Mouse (Mus musculus): ENCODE results near the gene Praf2. TPM values are rescaled to one million over a fixed set of nuclear protein-coding genes. Genes with fewer than 3 reads are reported as not detected.
"Not testable (repeated sequence)": the region's sequence is repeated elsewhere in the genome, so short reads cannot be mapped to it uniquely, and the experiment has no call there.

Gene Praf2
- 84.1 and 85.0 TPM in 2 replicates for polyA plus RNA-seq (2015; fragmentation: Nextera tagmentation; extraction: Ambion mirVana)

DNA sequence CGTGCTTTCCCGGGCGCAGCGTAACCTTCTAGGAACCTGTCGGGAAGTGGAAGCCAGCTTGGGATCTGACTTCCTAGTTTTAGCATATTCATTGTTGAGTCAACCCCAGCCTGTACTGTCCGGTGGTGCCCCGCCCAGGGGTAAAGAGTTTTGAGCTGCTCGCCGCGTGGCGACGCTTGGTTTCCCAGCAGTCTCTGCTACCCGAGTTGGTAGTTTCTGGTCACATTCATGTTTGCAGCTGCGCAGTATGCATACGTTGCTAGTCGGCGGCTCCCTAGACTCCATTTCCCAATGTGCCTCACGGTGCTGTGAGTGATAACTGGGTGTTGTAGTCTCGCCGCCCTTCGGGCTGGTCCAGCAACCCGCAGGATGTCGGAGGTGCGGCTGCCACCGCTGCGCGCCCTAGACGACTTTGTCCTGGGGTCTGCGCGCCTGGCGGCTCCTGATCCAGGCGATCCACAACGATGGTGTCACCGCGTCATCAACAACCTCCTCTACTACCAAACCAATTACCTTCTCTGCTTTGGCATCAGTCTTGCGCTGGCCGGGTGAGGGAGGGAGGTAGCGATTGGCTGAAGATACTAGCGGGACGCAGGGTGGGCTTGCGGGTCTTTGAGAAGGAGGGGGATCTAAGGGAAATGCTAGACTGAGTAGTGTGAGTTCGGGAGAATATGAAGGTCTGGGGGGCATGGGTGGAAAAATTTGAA, at the start of gene Praf2:
Gene Praf2, plus strand, starts transcription at position 225 of the 707 bp plus-strand sequence.
- peak; percentile 94 for ATAC-seq (ENCODE audit: low FRiP score, low read depth)
- WGBS = 18% methylated on average over 42 of the region's 42 CpGs

DNA sequence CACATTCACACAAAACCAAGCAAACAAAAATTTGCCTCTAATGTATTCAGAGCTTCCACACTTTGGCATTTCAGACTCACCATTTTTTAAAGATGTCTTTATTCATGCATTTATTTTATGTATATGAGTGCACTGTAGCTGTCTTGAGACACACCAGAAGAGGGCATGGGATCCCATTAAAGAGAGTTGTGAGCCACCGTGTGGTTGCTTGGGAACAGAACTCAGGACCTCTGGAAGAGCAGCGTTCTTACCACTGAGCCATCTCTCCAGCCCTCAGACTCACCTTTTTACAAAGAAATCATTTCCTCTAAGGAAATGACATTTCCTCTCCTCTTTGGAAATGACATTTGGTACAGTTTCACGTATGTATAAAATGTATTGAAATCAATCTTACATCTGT, 49.3 kb upstream of the Praf2 start:
- H3K4me1 ChIP-seq = peaks cover 4% of the 10 kb centered on the region
- H3K9me3 ChIP-seq = no peaks in the 10 kb centered on the region
- no peak overlapping the region for H3K4me2 ChIP-seq (replicated peaks)
- H3K36me3 ChIP-seq = no peaks in the 10 kb centered on the region
- no peak overlapping the region for H3K4me3 ChIP-seq
- no peak for ATAC-seq (ENCODE audit: low FRiP score, low read depth)
- H3K9ac ChIP-seq = no peak overlapping the region
- H3K27ac ChIP-seq = no peak overlapping the region
- H3K27me3 ChIP-seq = no peaks in the 10 kb centered on the region
- WGBS = 37% methylated on average over 3 of the region's 3 CpGs

More for the DNA sequence above, at the start of gene Praf2:
- H3K4me2 ChIP-seq (replicated peaks) = peak within 1 kb of the TSS; percentile 61
- H3K9me3 ChIP-seq = no peaks in the 10 kb centered on the region
- H3K4me3 ChIP-seq = peak within 1 kb of the TSS; percentile 51
- peaks cover 26% of the 10 kb centered on the region for H3K36me3 ChIP-seq
- no peak within 1 kb of the TSS for H3K27ac ChIP-seq
- H3K27me3 ChIP-seq = no peaks in the 10 kb centered on the region
- H3K9ac ChIP-seq = peak within 1 kb of the TSS; percentile 57
- 0 out of 2 replicates have a peak, but pooled peaks cover 8% of the 10 kb centered on the region for H3K4me1 ChIP-seq

DNA sequence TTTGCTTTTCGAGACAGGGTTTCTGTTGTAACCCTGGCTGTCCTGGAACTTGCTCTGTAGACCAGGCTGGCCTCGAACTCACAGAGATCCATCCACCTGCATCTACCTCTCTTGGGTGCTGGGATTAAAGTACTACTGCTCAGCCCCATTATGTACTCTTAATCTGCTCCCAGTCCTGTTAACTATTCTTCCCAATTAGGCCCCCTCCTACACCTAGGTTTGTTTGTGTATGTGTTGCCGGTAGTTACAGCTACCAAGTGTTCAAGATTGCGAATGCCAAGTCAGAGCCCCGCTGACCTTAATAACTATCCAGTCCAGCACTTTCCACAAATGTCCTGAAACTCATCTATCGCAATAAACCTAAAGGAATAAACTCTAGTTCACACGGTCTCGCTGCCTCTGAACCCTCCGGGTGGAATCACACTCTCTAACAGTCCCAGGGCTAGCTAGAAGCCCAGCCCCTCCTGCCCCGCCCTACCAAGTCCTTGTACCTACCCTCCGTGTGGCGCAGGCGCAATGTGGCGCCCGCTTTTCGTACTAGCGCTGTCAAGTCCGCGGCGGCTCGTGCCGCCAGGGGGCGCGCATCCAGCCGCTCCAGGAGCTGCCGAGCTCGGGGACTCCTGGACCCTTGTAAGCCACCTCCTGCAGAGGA, 48.7 kb upstream of the Praf2 start:
- ATAC-seq (ENCODE audit: low FRiP score, low read depth) = peak; percentile 93
- Histone ChIP-seq H3K9me3 (no peaks in the 10 kb centered on the region), H3K4me3 (peak overlapping the region; percentile 36), H3K27me3 (no peaks in the 10 kb centered on the region), H3K36me3 (no peaks in the 10 kb centered on the region), H3K4me2 (replicated peaks) (peak overlapping the region; percentile 61), H3K9ac (peak overlapping the region; percentile 55; the same call in 1 of the 2 replicates), H3K27ac (no peak overlapping the region), H3K4me1 (no peaks in the 10 kb centered on the region)
- WGBS = 16% methylated on average over 27 of the region's 27 CpGs

DNA sequence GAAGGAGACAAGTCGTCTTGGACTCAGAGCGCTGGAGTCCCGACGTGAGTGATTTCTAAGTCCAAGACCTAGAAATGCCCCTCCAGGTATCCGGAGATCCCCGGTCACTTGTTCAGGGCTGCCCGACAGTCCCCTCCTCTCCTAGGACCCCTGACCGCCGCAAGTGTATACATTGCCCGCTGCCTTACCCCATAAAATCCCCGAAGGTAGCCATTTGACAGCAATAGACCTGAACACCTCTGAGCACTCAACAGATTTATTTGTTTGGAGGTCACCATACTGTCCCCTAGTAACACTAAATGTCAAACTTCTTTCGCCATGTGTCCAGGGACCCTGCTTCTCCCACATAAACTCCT, 48.2 kb upstream of the Praf2 start:
- H3K27ac ChIP-seq = no peak overlapping the region
- 22% methylated on average over 12 of the region's 12 CpGs for WGBS
- H3K36me3 ChIP-seq = no peaks in the 10 kb centered on the region
- H3K9me3 ChIP-seq = no peaks in the 10 kb centered on the region
- ATAC-seq (ENCODE audit: low FRiP score, low read depth) = peak; percentile 34; the same call in 1 of the 2 replicates
- peak overlapping the region; percentile 61 for H3K4me2 ChIP-seq (replicated peaks)
- H3K4me1 ChIP-seq = no peaks in the 10 kb centered on the region
- peak overlapping the region; percentile 36 for H3K4me3 ChIP-seq
- peak overlapping the region; percentile 55; the same call in 1 of the 2 replicates for H3K9ac ChIP-seq
- H3K27me3 ChIP-seq = no peaks in the 10 kb centered on the region

DNA sequence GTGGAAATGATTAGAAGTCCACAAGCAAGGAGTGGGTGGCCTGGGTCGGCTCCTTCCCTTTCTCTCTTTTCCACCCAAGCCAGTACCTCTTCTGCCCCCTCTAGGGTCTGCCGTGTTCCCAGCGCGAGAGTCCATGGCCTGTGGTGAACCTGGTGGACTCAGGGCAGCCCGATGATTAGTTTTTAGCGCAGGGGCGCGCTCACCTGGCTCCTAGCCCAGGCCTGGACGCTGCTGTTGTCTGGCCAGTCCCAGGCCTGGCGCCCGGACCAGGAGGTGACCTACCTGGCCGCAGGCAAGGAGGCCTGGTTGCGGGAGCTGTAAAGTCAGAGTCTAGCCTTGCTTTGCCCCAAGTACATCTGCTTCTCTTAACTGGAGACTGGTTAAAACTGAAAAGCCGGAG, 47.4 kb upstream of the Praf2 start, which contains the start of gene Magix:
Gene Magix, minus strand, starts transcription at position 388 of the 400 bp plus-strand sequence.
- no peak for ATAC-seq (ENCODE audit: low FRiP score, low read depth)
- H3K9ac ChIP-seq = peak within 1 kb of the TSS; percentile 55; the same call in 1 of the 2 replicates
- no peaks in the 10 kb centered on the region for H3K4me1 ChIP-seq
- H3K4me3 ChIP-seq = peak within 1 kb of the TSS; percentile 36
- H3K9me3 ChIP-seq = no peaks in the 10 kb centered on the region
- H3K27ac ChIP-seq = no peak within 1 kb of the TSS
- peak within 1 kb of the TSS; percentile 61 for H3K4me2 ChIP-seq (replicated peaks)
- WGBS = 61% methylated on average over 14 of the region's 14 CpGs
- H3K27me3 ChIP-seq = no peaks in the 10 kb centered on the region
- no peaks in the 10 kb centered on the region for H3K36me3 ChIP-seq

DNA sequence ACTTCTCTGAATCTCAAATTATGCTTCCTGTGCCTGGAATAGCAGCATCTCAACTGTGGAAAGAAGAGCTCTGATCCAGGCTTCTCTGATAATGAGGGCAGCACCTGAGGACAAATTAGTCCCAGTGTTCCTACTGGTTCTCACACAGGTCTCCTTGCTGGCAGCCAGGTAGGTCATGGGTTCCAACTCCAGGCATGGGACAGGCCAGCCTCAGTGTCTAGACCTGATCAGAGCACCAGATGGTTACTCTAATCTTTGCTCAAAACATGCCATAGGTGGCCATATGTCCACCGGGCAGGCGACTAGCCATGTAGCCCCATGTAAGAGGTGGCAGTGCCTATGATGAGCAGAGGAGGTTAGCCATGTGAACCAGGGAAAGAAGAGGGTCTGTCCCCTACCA, 39.9 kb upstream of the Praf2 start:
- Histone ChIP-seq H3K4me3 (no peak overlapping the region), H3K4me1 (no peaks in the 10 kb centered on the region), H3K4me2 (replicated peaks) (no peak overlapping the region), H3K36me3 (no peaks in the 10 kb centered on the region), H3K9ac (no peak overlapping the region), H3K27me3 (no peaks in the 10 kb centered on the region), H3K9me3 (no peaks in the 10 kb centered on the region), H3K27ac (no peak overlapping the region)
- 82% methylated on average over 2 of the region's 2 CpGs for WGBS
- ATAC-seq (ENCODE audit: low FRiP score, low read depth) = no peak

DNA sequence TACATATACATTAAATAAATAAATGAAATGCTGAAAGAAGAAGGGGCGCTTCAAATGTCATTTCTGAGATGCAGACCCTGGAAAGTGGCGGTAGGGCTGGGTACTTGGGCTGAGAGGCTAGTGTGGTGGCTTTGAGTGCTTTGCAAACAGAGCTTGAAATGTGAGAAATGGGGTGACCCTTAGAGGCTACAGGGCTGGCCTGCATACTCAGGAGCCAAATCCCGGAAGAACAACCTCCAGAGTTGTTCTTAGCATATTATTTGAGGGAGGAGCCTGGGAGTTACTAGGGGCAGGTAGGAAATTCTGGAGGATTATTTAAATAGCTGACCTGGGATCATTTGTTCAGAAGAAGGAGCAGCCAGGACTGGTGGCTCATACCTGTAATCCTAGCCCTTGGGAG, 37.8 kb upstream of the Praf2 start:
- Histone ChIP-seq H3K4me1 (no peaks in the 10 kb centered on the region), H3K9ac (no peak overlapping the region)
- 65% methylated on average over 3 of the region's 3 CpGs for WGBS

DNA sequence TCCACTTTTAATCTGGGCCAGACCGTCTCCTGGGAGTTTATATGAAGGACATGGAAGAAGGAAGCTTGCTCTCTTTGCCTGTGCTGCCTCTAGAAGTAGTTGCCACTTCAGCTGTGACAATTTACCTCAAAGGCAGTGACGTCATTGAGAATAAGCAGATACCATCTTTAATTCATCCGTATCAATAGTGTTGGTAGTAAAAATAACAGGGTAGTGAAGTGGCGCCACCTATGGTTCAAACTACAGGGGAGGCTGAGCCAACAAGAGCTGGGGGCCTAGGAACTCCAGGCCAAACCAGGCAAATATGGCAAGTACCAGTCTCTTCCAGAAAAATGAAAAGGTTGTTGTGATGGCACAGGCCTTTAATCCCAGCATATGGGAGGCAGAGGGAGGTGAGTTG, 35.4 kb upstream of the Praf2 start:
- 40% methylated on average over 4 of the region's 4 CpGs for WGBS

More for the DNA sequence above, 37.8 kb upstream of the Praf2 start:
- Histone ChIP-seq H3K4me2 (replicated peaks) (no peak overlapping the region), H3K4me3 (no peak overlapping the region), H3K9me3 (no peaks in the 10 kb centered on the region), H3K27me3 (no peaks in the 10 kb centered on the region), H3K27ac (no peak overlapping the region), H3K36me3 (no peaks in the 10 kb centered on the region)
- no peak for ATAC-seq (ENCODE audit: low FRiP score, low read depth)

DNA sequence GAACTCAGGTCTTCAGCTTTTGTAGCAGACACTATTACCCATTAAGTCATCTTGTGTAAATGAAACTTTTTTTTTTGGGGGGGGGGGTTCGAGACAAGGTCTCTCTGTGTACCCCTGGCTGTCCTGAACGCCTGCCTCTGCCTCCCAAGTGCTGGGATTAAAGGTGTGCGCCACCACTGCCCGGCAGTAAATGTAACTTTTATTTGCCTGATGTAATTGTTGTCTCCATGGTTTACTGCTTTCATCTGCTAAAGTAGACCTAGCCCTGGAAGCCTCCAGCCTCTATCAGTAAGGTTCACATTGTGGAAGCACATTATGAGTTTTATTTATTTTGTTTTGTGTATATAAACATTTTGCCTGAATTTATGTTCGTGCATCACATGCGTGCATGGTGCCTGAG, 31.7 kb upstream of the Praf2 start:
- Histone ChIP-seq H3K9ac (no peak overlapping the region), H3K4me1 (peaks cover 7% of the 10 kb centered on the region; the same call in 1 of the 2 replicates), H3K4me3 (0 out of 2 replicates have a peak overlapping the region, but pooled peaks have one; percentile 59), H3K4me2 (replicated peaks) (peak overlapping the region; percentile 46), H3K9me3 (no peaks in the 10 kb centered on the region), H3K27me3 (no peaks in the 10 kb centered on the region), H3K36me3 (peaks cover 8% of the 10 kb centered on the region), H3K27ac (no peak overlapping the region)
- WGBS = 28% methylated on average over 6 of the region's 6 CpGs
- peak; percentile 29; the same call in 1 of the 2 replicates for ATAC-seq (ENCODE audit: low FRiP score, low read depth)

More for the DNA sequence above, 35.4 kb upstream of the Praf2 start:
- no peak overlapping the region for H3K27ac ChIP-seq
- H3K27me3 ChIP-seq = no peaks in the 10 kb centered on the region
- no peak overlapping the region for H3K9ac ChIP-seq
- no peak overlapping the region for H3K4me3 ChIP-seq
- H3K4me1 ChIP-seq = no peaks in the 10 kb centered on the region
- H3K36me3 ChIP-seq = no peaks in the 10 kb centered on the region
- no peak for ATAC-seq (ENCODE audit: low FRiP score, low read depth)
- H3K9me3 ChIP-seq = no peaks in the 10 kb centered on the region
- no peak overlapping the region for H3K4me2 ChIP-seq (replicated peaks)

DNA sequence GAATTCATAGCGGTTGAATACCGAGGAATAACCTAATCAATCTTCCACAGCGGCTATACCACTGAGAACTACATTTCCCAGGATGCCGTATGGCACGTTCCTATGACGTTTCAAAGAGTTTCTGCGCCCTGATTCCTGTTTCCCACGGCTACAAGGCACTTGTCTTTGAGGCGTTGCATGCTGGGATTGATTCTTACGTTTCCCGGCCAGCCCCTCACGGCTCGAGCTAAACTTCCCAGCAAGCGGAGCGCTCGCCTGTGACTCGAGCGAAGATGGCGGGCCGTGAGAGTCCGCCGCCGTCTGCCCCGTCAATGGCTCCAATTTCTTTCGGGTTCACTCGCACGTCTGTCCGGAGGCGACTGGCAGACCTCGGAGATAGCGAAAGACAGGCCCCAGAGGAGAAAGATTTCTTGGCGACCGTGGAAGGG, 31.3 kb upstream of the Praf2 start, which contains the start of gene Gpkow:
Gene Gpkow, plus strand, starts transcription at position 178 of the 428 bp plus-strand sequence.
- H3K27me3 ChIP-seq = no peaks in the 10 kb centered on the region
- H3K9ac ChIP-seq = peak within 1 kb of the TSS; percentile 70
- H3K4me3 ChIP-seq = peak within 1 kb of the TSS; percentile 59
- H3K36me3 ChIP-seq = peaks cover 12% of the 10 kb centered on the region
- H3K4me1 ChIP-seq = peaks cover 7% of the 10 kb centered on the region; the same call in 1 of the 2 replicates
- no peak within 1 kb of the TSS for H3K27ac ChIP-seq
- H3K4me2 ChIP-seq (replicated peaks) = peak within 1 kb of the TSS; percentile 70
- 15% methylated on average over 33 of the region's 33 CpGs for WGBS
- no peaks in the 10 kb centered on the region for H3K9me3 ChIP-seq
- peak; percentile 97 for ATAC-seq (ENCODE audit: low FRiP score, low read depth)

DNA sequence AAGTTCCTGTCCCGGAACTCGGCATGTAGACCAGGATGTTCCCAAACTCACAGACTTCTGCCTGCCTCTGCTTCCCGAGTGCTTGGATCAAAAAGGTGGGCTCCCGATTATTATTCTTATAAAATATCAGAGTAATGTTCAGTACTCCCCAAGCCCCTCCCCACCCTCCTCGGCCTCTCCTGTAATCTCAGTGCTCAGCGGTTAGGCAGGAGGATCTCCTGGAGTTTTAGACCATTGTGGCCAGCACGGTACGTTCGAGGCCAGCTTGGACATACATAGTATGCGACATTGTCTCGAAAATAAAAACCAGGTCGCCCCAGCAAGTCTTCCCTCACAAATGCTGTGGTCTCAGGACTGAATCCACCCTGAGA, 14.5 kb upstream of the Praf2 start:
- peak overlapping the region; percentile 51 for H3K9ac ChIP-seq
- H3K4me1 ChIP-seq; ATAC-seq (ENCODE audit: low FRiP score, low read depth); H3K27ac ChIP-seq; H3K9me3 ChIP-seq; H3K36me3 ChIP-seq; H3K27me3 ChIP-seq: not testable (repeated sequence)
- H3K4me3 ChIP-seq = peak overlapping the region; percentile 37
- WGBS = 25% methylated on average over 6 of the region's 12 CpGs
- peak overlapping the region; percentile 58 for H3K4me2 ChIP-seq (replicated peaks)

DNA sequence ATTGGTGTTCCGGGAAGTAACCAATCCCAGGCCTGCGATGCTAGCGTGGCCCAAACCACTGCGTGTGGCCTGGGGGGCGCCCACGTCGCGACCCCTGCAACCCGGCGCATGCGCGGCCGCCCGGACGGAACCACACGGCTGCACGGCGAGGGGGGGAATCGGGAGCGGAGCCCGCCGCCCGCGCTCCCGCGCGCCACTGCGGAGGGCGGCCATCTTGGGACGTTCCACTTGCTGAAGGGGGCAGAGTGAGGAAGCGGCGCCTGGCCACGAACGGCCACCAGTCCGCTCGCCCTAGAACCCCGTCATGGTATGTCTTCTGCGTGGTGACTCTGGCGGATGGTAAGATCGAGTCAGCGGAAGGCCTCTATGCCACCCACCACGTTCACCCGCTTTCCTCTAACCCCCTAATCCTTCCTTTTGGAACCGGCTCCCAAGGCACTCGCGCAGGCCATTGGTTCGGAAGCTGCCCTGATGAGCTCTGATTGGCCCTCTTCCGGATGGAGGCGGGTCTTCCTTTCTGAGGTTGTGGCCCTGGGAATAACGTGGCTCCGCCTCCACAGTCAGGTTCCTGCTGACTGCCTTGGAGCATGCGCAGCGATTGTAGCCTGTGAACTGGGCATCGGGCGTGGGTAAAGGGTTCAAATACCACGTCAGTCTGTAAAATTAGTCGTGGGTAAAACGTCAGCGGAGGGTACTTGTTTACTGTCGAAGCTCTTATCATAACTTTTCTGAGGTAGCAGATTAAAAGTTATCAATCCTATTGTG, 13.9 kb upstream of the Praf2 start, which contains the start of gene Wdr45:
Gene Wdr45, plus strand, starts transcription at position 199 of the 765 bp plus-strand sequence.
- Histone ChIP-seq H3K9ac (peak within 1 kb of the TSS; percentile 51), H3K4me2 (replicated peaks) (peak within 1 kb of the TSS; percentile 58), H3K4me3 (peak within 1 kb of the TSS; percentile 37)
- ATAC-seq (ENCODE audit: low FRiP score, low read depth) = peak; percentile 96
- not testable (repeated sequence) for H3K4me1 ChIP-seq, H3K9me3 ChIP-seq, H3K27ac ChIP-seq, H3K27me3 ChIP-seq, H3K36me3 ChIP-seq
- 22% methylated on average over 43 of the region's 60 CpGs for WGBS

All from limb, embryonic 13.5 days (tissue).